Mouse (Mus musculus): ENCODE measurements around the gene 2310046K23Rik. TPM values are rescaled to one million over a fixed set of nuclear protein-coding genes. Genes with fewer than 3 reads are reported as not detected.

2310046K23Rik gene
- total RNA-seq, 2 experiments from 2014 or later: not detected

Other genes starting within 250 kb of the 2310046K23Rik start
- gene Sprr2a3, start 249.1 kb downstream of the 2310046K23Rik start, total RNA-seq (2021): not detected
- gene Sprr2b, start 217.9 kb downstream of the 2310046K23Rik start, total RNA-seq (2021): not detected
- gene Sprr2d, start 195.4 kb downstream of the 2310046K23Rik start, total RNA-seq (2021): not detected
- gene Sprr2e, start 182.4 kb downstream of the 2310046K23Rik start, total RNA-seq (2021): not detected
- not detected for gene Sprr2f, start 169.3 kb downstream of the 2310046K23Rik start, total RNA-seq (2021)
- not detected for gene Sprr2h, start 148.8 kb downstream of the 2310046K23Rik start, total RNA-seq (2021)
- gene Sprr2i, start 126.5 kb downstream of the 2310046K23Rik start, total RNA-seq (2021): not detected
- gene Sprr2j-ps, start 116.4 kb downstream of the 2310046K23Rik start, total RNA-seq (2021): not detected
- 1 to 10 TPM; 2.7 to 3.8 TPM for gene Gm9774, start 105.1 kb downstream of the 2310046K23Rik start, total RNA-seq (2021)
- not detected for gene Sprr2k, start 101.9 kb downstream of the 2310046K23Rik start, total RNA-seq (2021)
- gene Sprr1b, start 95.7 kb downstream of the 2310046K23Rik start, total RNA-seq (2021): not detected
- gene Sprr3, start 75.8 kb downstream of the 2310046K23Rik start, total RNA-seq (2021): not detected
- not detected for gene Sprr1a, start 48.6 kb downstream of the 2310046K23Rik start, total RNA-seq (2021)
- not detected for gene Sprr4, start 34.0 kb downstream of the 2310046K23Rik start, total RNA-seq (2021)
- not detected for gene Ivl, start 39.2 kb upstream of the 2310046K23Rik start, total RNA-seq (2021)
- not detected for gene Smcp, start 54.5 kb upstream of the 2310046K23Rik start, total RNA-seq (2021)
- gene 2210017I01Rik, start 73.0 kb upstream of the 2310046K23Rik start, total RNA-seq (2021): not detected
- gene Lce6a, start 87.1 kb upstream of the 2310046K23Rik start, total RNA-seq (2021): not detected
- not detected for gene Lce1a1, start 113.8 kb upstream of the 2310046K23Rik start, total RNA-seq (2021)
- not detected for gene Lce1b, start 122.4 kb upstream of the 2310046K23Rik start, total RNA-seq (2021)
- not detected for gene Lce1a2, start 135.8 kb upstream of the 2310046K23Rik start, total RNA-seq (2021)
- not detected for gene Lce1c, start 144.7 kb upstream of the 2310046K23Rik start, total RNA-seq (2021)
- gene Lce1d, start 152.7 kb upstream of the 2310046K23Rik start, total RNA-seq (2021): not detected
- gene Lce1e, start 174.6 kb upstream of the 2310046K23Rik start, total RNA-seq (2021): not detected
- not detected for gene Lce1f, start 185.8 kb upstream of the 2310046K23Rik start, total RNA-seq (2021)
- not detected for gene Gm38119, start 204.6 kb upstream of the 2310046K23Rik start, total RNA-seq (2021)
- not detected for gene Lce1g, start 217.8 kb upstream of the 2310046K23Rik start, total RNA-seq (2021)
- gene Lce1h, start 230.6 kb upstream of the 2310046K23Rik start, total RNA-seq (2021): not detected
- not detected for gene Lce1i, start 244.4 kb upstream of the 2310046K23Rik start, total RNA-seq (2021)

Measured in gastrocnemius, postnatal 14 days (tissue).